In genomic region chr16:39678285-39678684, GRCm38 (mm10) we compare ENCODE assay signal across 22 mouse cellular contexts.
DNase-seq lines count a peak whose midpoint lies in the region; ATAC-seq lines count a peak whose summit lies in the region.
"Had no signal": no experiment of that assay in that cellular context is flagged by ENCODE, and none has a peak within 500 bp of the region (broad histone marks: within the 10 kb centered on the region; RNA-seq: fewer than 3 reads in every experiment).

No protein-coding gene starts in this region.

- no peak for DNase-seq in frontal cortex, postnatal 10 days (ENCODE audit: low spot score in 2 of 2)
- peak; percentile 59 for DNase-seq in brain, adult 2 months (ENCODE audit: low read depth, low spot score)
- peak; percentile 41 for DNase-seq in telencephalon, adult 2 months (ENCODE audit: low read depth, low spot score)
- no peak for DNase-seq in hindbrain, embryonic 10.5 days (ENCODE audit: low spot score)
- DNase-seq: adrenal gland, adult 2 months; adrenal gland, adult 8-10 months; adrenal gland, postnatal 10 days; adrenal gland, postnatal 14 days; adrenal gland, postnatal 25 days; adrenal gland, postnatal 36 days; B cell, adult 2 months; cerebellum, adult 11 months; cerebellum, adult 11-12 months; cerebellum, adult 18-20 months; cerebellum, adult 2 months; cerebellum, adult 8-10 months had no signal

- H3K27me3 ChIP-seq in hindbrain, embryonic 10.5 days (ENCODE audit: insufficient read depth, poor library complexity, severe bottlenecking) = no peaks in the 10 kb centered on the region
- H3K27me3 ChIP-seq: CH12.LX had no signal

- no peaks in the 10 kb centered on the region for H3K9me3 ChIP-seq in hindbrain, embryonic 10.5 days
- H3K9me3 ChIP-seq: G1E had no signal

- ATAC-seq in frontal cortex, adult (ENCODE audit: low TSS enrichment) = peak; percentile 72
- ATAC-seq in activated CD4-positive, CD25-positive, alpha-beta regulatory T cell, adult 4 months = no peak
- ATAC-seq: CD4-positive, CD25-positive, alpha-beta regulatory T cell, adult 4 months; Patski had no signal

- H3K4me3 ChIP-seq in hindbrain, embryonic 10.5 days = no peak overlapping the region

- no peaks in the 10 kb centered on the region for H3K4me1 ChIP-seq in hindbrain, embryonic 10.5 days (replicated peaks)

- WGBS in hindbrain, embryonic 10.5 days = 88% methylated on average over 4 of the region's 4 CpGs

- H3K36me3 ChIP-seq in hindbrain, embryonic 10.5 days = no peaks in the 10 kb centered on the region
- H3K36me3 ChIP-seq: G1E had no signal

- H3K27ac ChIP-seq in hindbrain, embryonic 10.5 days = no peak overlapping the region

Comparison
In these comparisons a context has a peak if more than half of its experiments do, and no peak if none do; other contexts are left out.
1. DNase-seq: peak in brain, adult 2 months (single experiment) and telencephalon, adult 2 months (single experiment); none in frontal cortex, postnatal 10 days (0 of 2) and hindbrain, embryonic 10.5 days (single experiment).